Mouse (Mus musculus): ENCODE measurements around the gene Nbr1. TPM values are rescaled to one million over a fixed set of nuclear protein-coding genes. Genes with fewer than 3 reads are reported as not detected.
"Not testable (repeated sequence)": the region's sequence is repeated elsewhere in the genome, so short reads cannot be mapped to it uniquely, and the experiment has no call there.

Nbr1 gene
- polyA plus RNA-seq, 1 experiment from 2014 or later = 113 TPM

GRCm38 (mm10) chr11:101552476-101553300 lies 739 bp downstream of the Nbr1 start:
- Histone ChIP-seq H3K27me3 (no peaks in the 10 kb centered on the region), H3K27ac (peak overlapping the region; percentile 96), H3K36me3 (peaks cover 15% of the 10 kb centered on the region), H3K9ac (replicated peaks) (peak overlapping the region; percentile 82), H3K9me3 (no peaks in the 10 kb centered on the region), H3K4me1 (replicated peaks) (peaks cover 45% of the 10 kb centered on the region), H3K4me3 (replicated peaks) (peak overlapping the region; percentile 73), H3K4me2 (replicated peaks) (peak overlapping the region; percentile 79)
- peak; percentile 98 for ATAC-seq
- WGBS = under 1% methylated on average over 37 of the region's 37 CpGs

GRCm38 (mm10) chr11:101553354-101553930 lies 1.5 kb downstream of the Nbr1 start:
- H3K27me3 ChIP-seq = no peaks in the 10 kb centered on the region
- H3K27ac ChIP-seq = peak overlapping the region; percentile 86
- peak overlapping the region; percentile 73 for H3K4me3 ChIP-seq (replicated peaks)
- peaks cover 23% of the 10 kb centered on the region for H3K36me3 ChIP-seq
- peaks cover 45% of the 10 kb centered on the region for H3K4me1 ChIP-seq (replicated peaks)
- peak overlapping the region; percentile 82 for H3K9ac ChIP-seq (replicated peaks)
- H3K4me2 ChIP-seq (replicated peaks) = peak overlapping the region; percentile 71
- ATAC-seq = no peak
- WGBS = 28% methylated on average over 8 of the region's 8 CpGs
- no peaks in the 10 kb centered on the region for H3K9me3 ChIP-seq

- no peak overlapping the region for H3K4me3 ChIP-seq (replicated peaks)
- H3K27me3 ChIP-seq = no peaks in the 10 kb centered on the region
- no peaks in the 10 kb centered on the region for H3K9me3 ChIP-seq
- H3K36me3 ChIP-seq = peaks cover 49% of the 10 kb centered on the region
- H3K4me2 ChIP-seq (replicated peaks) = no peak overlapping the region
- ATAC-seq = no peak
- no peak overlapping the region for H3K27ac ChIP-seq
- WGBS = 93% methylated on average over 7 of the region's 7 CpGs
- H3K4me1 ChIP-seq (replicated peaks) = peaks cover 33% of the 10 kb centered on the region
- no peak overlapping the region for H3K9ac ChIP-seq (replicated peaks)
Measured at GRCm38 (mm10) chr11:101556541-101556940, 4.6 kb downstream of the Nbr1 start.

- no peak overlapping the region for H3K27ac ChIP-seq
- no peak overlapping the region for H3K4me2 ChIP-seq (replicated peaks)
- no peak overlapping the region for H3K9ac ChIP-seq (replicated peaks)
- H3K9me3 ChIP-seq = no peaks in the 10 kb centered on the region
- H3K36me3 ChIP-seq = peaks cover 50% of the 10 kb centered on the region
- WGBS = 81% methylated on average over 2 of the region's 2 CpGs
- H3K27me3 ChIP-seq = no peaks in the 10 kb centered on the region
- H3K4me1 ChIP-seq (replicated peaks) = peaks cover 33% of the 10 kb centered on the region
- H3K4me3 ChIP-seq (replicated peaks) = no peak overlapping the region
- ATAC-seq = no peak
Measured at GRCm38 (mm10) chr11:101556954-101557353, 5.0 kb downstream of the Nbr1 start.

GRCm38 (mm10) chr11:101562391-101562790 lies 10.4 kb downstream of the Nbr1 start:
- 35% methylated on average over 5 of the region's 5 CpGs for WGBS
- H3K9me3 ChIP-seq = no peaks in the 10 kb centered on the region
- peaks cover 78% of the 10 kb centered on the region for H3K36me3 ChIP-seq
- H3K4me1 ChIP-seq (replicated peaks) = no peaks in the 10 kb centered on the region
- no peak for ATAC-seq
- H3K4me3 ChIP-seq (replicated peaks) = no peak overlapping the region
- H3K27me3 ChIP-seq = no peaks in the 10 kb centered on the region
- H3K9ac ChIP-seq (replicated peaks) = no peak overlapping the region
- no peak overlapping the region for H3K4me2 ChIP-seq (replicated peaks)
- no peak overlapping the region for H3K27ac ChIP-seq

- Histone ChIP-seq H3K9ac (replicated peaks) (no peak overlapping the region), H3K4me2 (replicated peaks) (no peak overlapping the region), H3K27me3 (no peaks in the 10 kb centered on the region), H3K36me3 (peaks cover 93% of the 10 kb centered on the region), H3K27ac (no peak overlapping the region), H3K4me1 (replicated peaks) (no peaks in the 10 kb centered on the region), H3K4me3 (replicated peaks) (no peak overlapping the region), H3K9me3 (no peaks in the 10 kb centered on the region)
- no peak for ATAC-seq
- WGBS = 74% methylated on average over 3 of the region's 3 CpGs
Measured at GRCm38 (mm10) chr11:101568421-101568820, 16.5 kb downstream of the Nbr1 start.

GRCm38 (mm10) chr11:101576116-101576515 lies 24.2 kb downstream of the Nbr1 start:
- H3K27me3 ChIP-seq = no peaks in the 10 kb centered on the region
- H3K9me3 ChIP-seq = no peaks in the 10 kb centered on the region
- no peak overlapping the region for H3K4me2 ChIP-seq (replicated peaks)
- no peak for ATAC-seq
- H3K27ac ChIP-seq = no peak overlapping the region
- no peak overlapping the region for H3K9ac ChIP-seq (replicated peaks)
- H3K36me3 ChIP-seq = peaks cover 89% of the 10 kb centered on the region
- no peaks in the 10 kb centered on the region for H3K4me1 ChIP-seq (replicated peaks)
- H3K4me3 ChIP-seq (replicated peaks) = no peak overlapping the region
- 86% methylated on average over 6 of the region's 6 CpGs for WGBS

- 81% methylated on average over 6 of the region's 6 CpGs for WGBS
- no peak overlapping the region for H3K27ac ChIP-seq
- H3K4me2 ChIP-seq (replicated peaks) = no peak overlapping the region
- no peak overlapping the region for H3K9ac ChIP-seq (replicated peaks)
- H3K4me3 ChIP-seq (replicated peaks) = no peak overlapping the region
- no peak for ATAC-seq
- no peaks in the 10 kb centered on the region for H3K9me3 ChIP-seq
- H3K36me3 ChIP-seq = peaks cover 39% of the 10 kb centered on the region
- no peaks in the 10 kb centered on the region for H3K27me3 ChIP-seq
- peaks cover 8% of the 10 kb centered on the region for H3K4me1 ChIP-seq (replicated peaks)
Measured at GRCm38 (mm10) chr11:101581081-101581764, 29.3 kb downstream of the Nbr1 start.

GRCm38 (mm10) chr11:101582054-101583035 lies 30.4 kb downstream of the Nbr1 start, which contains the start of gene Tmem106a:
TSS of gene Tmem106a (plus strand) at chr11:101582242.
- peaks cover 38% of the 10 kb centered on the region for H3K36me3 ChIP-seq
- H3K4me2 ChIP-seq (replicated peaks) = peak within 1 kb of the TSS; percentile 51
- H3K27ac ChIP-seq = no peak within 1 kb of the TSS
- H3K4me1 ChIP-seq (replicated peaks) = peaks cover 8% of the 10 kb centered on the region
- peak within 1 kb of the TSS; percentile 59 for H3K9ac ChIP-seq (replicated peaks)
- H3K9me3 ChIP-seq = no peaks in the 10 kb centered on the region
- 19% methylated on average over 30 of the region's 31 CpGs for WGBS
- peak within 1 kb of the TSS; percentile 29 for H3K4me3 ChIP-seq (replicated peaks)
- no peaks in the 10 kb centered on the region for H3K27me3 ChIP-seq
- ATAC-seq = no peak

- no peak for ATAC-seq
- Histone ChIP-seq H3K27ac (no peak overlapping the region), H3K36me3 (peaks cover 34% of the 10 kb centered on the region), H3K9ac (replicated peaks) (no peak overlapping the region), H3K4me2 (replicated peaks) (no peak overlapping the region), H3K4me3 (replicated peaks) (no peak overlapping the region), H3K9me3 (no peaks in the 10 kb centered on the region), H3K27me3 (no peaks in the 10 kb centered on the region), H3K4me1 (replicated peaks) (peaks cover 8% of the 10 kb centered on the region)
- WGBS = 83% methylated on average over 2 of the region's 2 CpGs
Measured at GRCm38 (mm10) chr11:101583205-101583604, 31.3 kb downstream of the Nbr1 start.

GRCm38 (mm10) chr11:101585031-101585430 lies 33.1 kb downstream of the Nbr1 start:
- peaks cover 24% of the 10 kb centered on the region for H3K36me3 ChIP-seq
- ATAC-seq; H3K9ac ChIP-seq (replicated peaks); H3K27ac ChIP-seq; H3K9me3 ChIP-seq; H3K4me3 ChIP-seq (replicated peaks); H3K4me1 ChIP-seq (replicated peaks); H3K27me3 ChIP-seq; H3K4me2 ChIP-seq (replicated peaks): not testable (repeated sequence)
- 100% methylated on average over 1 of the region's 1 CpGs for WGBS

All from midbrain, embryonic 13.5 days (tissue).